Mouse (Mus musculus) left cerebral cortex, adult 11 months (tissue): ENCODE measurements around the gene Dhdh.
"Not testable (repeated sequence)": the region's sequence is repeated elsewhere in the genome, so short reads cannot be mapped to it uniquely, and the experiment has no call there.

Source experiments
- DNase-seq: peaks from one replicate; pipeline ENCODE4 v3.0.0; 2022; ENCODE audit warnings: low spot score

Gene Dhdh

DNA sequence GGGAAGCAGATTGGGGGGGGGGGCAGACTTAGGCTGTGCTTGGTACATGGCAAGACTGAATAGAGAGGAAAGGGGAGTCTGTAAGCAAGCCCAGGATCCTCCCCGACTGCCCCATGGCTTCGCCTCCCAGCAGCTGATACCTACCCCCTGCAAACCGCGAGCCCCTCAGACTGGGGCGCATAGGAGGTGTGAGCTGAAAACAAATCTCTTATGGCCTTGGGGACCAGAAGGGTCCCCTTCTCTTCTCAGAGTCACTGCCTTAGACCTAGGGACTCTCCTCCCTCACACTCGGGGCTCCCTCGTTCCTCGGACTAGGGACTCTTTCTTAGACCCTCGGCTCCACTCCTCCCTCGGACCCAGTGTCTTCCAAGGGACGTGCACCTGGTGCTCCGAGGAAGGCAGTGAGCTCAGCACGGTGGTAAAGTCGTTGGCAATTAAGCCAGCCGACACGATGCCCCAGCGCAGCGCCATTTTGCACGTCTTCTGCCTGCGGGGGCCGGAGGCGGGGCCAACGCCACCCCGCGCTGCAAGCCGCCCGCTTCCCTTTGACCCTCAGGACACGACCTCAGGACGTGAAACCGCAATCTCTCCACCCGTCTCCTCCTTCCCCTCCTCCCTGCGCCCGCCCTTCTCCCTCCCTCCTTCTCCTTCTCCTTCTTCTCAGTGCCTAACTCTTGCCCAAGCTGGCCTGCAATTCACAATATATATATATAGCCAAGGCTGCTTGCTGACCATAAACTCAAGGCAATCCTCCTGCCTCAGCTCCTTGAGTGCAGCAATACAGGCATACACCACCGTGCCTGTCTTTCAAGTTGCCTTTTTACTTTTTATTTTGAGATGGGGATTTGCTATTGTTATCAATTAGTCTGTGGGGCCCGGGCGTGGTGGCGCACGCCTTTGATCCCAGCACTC, at the start of gene Dhdh:
Dhdh (minus strand) TSS at position 513 of the 912 bp plus-strand sequence.
- DNase-seq, result no peak

DNA sequence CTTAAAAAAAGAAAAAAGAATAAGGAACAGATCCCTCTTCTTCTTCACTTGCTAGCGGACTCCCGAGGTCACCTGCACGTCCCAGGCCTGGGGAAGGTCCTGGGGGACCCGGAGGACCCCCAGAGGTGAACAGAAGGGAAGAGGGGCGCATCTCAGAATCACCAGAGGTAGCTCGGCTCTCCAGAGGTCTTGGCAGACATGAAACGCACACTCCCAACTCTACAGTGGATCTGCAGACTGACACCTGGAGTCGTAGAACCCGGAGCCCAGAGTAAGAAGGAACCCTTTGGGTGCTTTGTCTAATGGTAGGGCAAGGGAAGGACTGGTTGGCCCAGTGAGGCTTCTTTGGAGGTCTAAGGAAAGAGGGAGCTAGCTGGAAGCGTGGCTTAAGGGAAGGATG, 49.0 kb upstream of the Dhdh start:
- no peak for DNase-seq

DNA sequence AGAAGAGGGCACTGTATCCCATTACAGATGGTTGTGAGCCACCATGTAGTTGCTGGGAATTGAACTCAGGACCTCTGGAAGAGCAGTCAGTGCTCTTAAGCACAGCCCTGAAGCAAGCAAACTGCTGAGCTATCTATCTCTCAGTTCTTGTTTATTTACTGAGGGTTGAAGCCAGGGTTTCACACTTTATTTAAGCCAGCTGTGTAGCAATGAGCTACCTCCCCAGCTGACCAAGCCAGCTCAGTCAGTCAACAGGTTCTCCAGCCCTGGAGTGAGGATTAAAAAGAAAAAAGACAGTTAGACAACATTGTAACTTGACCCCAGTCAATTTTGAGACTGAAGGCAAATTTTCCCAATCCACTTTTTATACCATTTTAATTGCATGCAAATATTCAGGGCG, 47.1 kb upstream of the Dhdh start:
- DNase-seq, result no peak

DNA sequence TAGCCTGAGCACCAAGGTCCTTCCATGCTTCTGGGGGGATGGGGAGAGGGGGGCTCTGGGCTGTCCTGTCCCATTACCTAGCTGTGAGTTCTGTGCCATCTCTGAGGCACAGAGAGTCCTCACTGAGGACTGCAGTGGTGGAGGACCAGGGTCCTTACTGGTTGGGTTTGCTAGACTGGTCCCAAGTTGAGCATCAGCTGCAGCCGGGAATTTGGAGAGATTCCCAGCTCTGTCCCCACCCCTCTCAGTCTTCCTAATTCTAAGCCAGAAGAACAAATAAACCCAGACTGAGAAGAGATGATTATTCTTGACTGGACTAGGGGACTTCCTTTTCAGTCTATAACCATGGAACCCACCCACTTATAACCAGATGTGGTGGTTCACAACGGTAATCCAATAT, 42.0 kb upstream of the Dhdh start:
- no peak for DNase-seq

DNA sequence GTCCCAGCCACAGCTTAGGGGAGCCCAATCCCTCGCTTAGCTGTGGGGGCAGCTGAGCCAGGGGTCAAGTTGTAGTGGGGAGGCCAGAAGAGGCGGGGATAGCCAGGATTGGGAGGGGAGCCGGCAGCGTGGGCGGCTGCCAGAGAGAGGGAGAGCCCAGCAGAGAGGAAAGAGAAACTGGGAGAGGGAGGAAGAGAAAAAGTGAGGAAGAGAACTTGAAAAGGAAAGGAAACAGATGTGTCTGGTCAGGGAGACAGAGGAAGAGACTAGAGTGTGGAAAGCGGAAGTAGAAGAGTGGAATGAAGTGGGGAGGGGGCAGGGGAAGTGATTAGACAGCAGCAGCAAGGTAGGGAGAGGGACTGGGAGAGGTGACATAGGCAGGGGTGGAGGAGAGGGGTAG, 40.9 kb upstream of the Dhdh start:
- DNase-seq, result no peak

DNA sequence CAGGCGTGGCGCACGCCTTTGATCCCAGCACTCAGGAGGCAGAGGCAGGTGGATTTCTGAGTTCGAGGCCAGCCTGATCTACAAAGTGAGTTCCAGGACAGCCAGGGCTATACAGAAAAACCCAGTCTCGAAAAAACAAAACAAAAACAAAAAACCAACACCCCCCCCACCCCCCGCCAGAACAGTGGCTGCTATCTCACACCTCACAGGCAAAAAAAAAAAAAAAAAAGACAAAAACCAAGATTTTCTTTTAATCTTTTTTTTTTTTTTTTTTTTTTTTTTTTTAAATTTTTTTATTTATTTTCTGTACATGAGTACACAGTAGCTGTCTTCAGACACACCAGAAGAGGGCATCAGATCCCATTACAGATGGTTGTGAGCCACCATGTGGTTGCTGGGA, 38.6 kb upstream of the Dhdh start:
- DNase-seq, result not testable (repeated sequence)

DNA sequence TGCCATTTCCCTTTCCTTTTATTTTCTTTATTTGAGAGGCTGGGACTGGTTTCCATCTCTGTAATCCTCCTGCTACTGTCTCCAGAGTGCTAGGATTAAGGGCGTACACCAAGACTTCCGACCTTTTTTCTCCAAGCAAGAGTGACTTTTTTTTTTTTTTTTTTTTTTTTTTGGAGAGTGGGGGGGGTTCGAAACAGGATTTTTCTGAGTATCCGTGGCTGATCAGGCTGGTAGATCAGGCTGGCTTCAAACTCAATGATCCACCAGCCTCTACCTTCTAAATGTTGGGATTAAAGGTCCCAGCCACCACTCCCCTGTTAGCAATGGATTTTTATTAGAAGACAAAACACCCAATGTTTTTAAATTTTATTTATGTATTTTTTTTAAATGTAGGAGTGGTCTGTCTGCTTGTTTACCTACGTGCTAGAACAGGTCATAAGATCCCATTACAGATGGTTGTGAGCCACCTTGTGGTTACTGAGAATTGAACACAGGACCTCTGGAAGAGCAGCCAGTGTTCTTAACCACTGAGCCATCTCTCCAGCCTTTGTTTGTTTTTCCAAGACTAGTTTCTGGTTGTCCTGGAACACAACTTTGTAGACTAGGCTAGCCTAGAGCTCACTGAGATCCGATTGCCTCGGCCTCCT, 38.0 kb upstream of the Dhdh start:
- no peak for DNase-seq

DNA sequence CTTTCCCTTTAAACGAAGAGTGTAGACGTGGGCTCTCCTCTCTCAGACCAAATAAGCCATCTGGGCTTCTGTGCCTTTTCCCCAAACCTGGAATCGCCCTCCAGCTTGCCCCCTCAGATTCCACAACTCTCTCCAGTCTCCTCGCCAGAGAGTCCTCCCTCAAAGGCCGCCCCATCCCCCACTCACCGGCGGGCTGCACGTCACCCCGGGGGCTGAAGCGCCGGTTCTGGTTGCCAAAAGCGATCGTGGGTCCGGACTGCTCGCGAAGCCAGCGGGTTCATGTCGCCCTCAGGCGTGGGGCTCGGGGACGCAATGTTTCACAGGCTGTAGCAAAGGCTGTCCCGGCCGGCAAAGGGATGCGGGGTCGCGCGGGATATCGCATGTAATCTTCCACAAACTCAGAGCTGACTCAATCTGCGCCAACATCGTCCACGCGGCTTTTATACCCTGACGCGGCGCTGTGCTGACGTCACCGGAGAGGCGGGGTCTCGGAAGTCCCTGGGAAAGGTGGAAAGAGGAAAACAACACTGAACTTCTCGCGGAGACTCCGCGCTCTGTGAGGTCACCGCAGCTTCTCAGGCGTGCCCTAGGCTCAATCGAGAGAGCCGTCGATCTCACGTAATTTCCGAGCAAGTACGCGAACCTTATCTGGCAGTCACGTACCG, 37.3 kb upstream of the Dhdh start, which contains the start of the genes Ppp1r15a and Plekha4:
Ppp1r15a (minus strand) TSS at position 460 of the 665 bp plus-strand sequence.
Plekha4 (plus strand) TSS at position 522 of the 665 bp plus-strand sequence.
- DNase-seq, result peak; percentile 86

DNA sequence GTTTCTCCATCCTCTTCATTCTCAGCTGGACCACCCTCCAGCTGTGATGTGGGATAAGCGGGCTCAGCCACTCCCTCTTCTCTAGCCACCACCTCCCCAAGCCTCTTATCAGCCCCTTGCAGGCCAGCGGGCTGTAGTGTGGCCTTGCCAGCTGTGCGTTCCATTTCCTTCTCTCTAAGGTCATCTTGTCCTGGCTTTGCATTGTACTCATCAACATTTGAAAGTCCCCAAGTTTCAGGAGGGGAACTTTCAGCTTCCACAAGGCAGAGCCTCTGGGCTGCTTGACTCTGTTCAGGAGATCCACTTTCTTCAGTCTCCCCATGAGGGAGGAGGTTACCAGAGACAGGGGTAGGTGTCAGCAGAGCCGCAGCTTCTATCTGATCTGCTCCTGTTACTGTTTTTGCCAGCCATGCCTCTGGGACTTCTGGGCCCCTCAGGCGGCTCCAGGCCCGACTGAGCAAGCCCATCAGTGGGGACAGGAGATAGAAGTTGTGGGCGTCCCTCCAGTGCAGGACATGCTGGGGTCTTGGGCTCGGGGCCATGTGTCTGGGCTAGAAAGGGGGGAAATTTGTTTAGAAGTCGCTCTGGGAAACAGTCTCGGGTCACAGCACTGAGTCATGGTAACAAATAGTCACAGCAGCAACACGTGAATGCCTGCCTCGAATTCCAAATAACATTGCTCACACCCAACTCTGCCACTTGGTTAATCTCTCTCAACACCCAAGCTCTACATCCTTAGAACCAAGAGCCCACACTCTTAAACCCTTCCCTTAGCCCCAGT, 36.4 kb upstream of the Dhdh start:
- DNase-seq, result no peak

DNA sequence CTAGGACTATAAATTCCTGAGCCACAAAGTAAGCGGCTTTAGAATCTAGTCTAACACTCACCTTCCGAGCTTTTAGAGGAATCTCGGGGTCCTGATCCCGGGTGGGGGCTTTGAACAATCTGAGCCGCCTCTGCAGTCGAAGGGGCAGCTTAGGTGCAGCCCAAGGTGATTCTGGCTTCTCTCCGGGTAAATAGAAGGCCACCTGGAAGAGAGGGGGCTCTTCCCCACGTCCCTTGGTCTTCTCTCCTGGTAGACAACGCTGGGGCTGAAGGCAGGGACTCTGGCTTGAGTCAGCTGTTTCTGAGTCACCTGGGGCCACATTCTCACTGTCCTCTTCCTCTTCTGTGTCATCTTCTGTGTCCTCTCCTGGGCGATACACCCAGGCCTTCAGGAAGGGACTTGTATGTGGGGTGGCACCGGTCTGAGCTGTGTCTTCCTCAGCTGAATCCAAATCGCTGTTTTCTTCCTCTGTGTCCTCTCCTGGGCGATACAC, 35.1 kb upstream of the Dhdh start:
- no peak for DNase-seq

DNA sequence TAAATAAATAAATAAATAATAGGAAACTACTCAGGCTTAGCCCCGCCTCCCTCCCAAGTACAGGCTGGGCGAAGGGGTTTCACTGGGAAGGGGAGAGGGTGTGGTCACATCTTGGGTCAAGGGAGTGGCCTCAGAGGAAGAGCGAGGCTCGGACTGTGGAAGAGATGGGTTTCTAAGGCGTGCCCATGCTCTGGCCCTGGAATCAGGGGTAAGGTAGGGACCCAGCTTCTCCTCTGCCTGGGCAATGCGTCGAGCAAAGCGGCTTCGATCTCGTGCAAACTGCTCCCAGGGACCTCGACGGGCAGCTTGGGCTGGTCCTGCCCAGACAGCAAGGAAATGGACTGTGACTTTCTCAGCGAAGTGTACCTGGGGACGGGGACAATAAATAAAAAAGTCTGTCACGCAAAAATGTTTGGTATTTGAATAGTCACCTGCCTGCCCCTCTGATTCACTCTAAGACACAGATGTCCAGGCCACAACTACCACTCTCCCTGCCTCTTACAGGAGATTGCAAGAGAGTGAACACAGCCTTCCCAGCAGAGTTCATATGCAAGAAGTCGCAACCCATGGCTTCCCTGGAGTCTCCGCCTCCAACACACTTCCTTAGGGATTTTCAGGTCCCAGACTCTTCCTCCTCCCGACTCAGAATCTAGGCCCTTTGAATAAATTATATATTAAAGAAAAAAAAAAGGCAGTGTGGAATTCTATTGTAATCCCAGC, 34.5 kb upstream of the Dhdh start:
- DNase-seq, result no peak

DNA sequence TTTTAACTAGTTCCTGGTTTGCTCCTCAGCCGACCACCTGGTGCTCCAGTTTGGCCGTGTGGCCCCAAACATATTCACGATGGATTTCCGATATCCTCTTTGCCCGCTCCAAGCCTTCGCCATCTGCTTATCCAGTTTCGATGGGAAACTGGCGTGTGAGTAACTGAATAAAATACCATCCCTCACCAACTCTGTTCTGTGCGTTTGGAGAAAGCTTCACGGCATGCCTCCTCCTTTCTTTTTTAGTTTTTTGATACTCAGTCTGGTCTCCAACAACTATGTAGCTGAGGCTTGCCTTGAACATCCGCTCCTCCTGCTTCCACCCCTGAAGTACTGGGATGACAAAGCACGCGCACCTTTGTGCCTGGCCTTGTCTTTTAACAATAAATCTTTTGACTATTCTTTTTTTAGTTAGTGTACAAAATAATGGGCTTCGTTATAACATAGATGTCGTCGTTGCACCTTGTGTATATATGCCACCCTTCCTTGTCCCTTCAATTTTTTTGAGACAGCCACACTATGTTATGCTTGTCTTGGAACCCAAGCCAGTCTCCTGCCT, 33.7 kb upstream of the Dhdh start:
- no peak for DNase-seq

DNA sequence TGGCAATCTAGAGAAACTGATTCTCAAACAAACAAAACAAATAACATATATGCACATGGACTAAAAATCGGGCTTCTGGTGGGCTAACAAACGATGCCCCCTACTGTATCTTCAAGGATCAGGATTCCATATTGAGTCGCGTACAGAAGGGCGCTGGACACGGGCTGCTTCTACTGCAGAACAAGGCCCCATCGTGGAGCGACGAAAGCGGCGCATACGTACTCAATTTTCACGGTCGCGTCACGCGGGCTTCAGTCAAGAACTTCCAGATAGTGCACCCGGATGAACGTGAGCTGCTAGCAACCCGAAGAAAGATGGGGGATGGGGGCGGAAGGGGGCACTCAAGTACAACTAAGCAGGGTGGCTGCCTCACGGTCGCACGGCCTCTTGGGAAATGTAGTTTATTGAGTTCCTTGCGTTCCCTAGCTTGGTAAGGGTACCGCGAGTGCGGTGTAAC, 33.2 kb upstream of the Dhdh start:
- peak; percentile 86 for DNase-seq

DNA sequence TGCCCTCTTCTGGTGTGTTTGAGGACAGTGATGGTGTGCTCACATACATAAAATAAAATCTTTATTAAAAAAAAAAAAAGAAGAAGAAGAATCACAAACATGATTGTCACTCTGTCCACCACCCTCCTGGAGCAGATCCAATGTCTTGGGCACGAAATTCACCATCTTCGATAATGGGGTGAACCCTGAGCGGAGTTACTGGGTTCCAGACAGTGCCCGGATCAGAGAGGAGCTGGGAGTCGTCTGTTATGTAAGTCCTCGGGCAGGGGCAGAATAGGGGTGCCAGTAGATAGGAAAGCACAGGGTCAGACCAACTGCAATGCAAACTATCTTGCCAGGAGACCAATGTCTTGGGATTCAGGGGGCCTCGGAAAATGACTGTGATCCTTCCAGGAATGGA, 32.0 kb upstream of the Dhdh start:
- DNase-seq, result no peak

DNA sequence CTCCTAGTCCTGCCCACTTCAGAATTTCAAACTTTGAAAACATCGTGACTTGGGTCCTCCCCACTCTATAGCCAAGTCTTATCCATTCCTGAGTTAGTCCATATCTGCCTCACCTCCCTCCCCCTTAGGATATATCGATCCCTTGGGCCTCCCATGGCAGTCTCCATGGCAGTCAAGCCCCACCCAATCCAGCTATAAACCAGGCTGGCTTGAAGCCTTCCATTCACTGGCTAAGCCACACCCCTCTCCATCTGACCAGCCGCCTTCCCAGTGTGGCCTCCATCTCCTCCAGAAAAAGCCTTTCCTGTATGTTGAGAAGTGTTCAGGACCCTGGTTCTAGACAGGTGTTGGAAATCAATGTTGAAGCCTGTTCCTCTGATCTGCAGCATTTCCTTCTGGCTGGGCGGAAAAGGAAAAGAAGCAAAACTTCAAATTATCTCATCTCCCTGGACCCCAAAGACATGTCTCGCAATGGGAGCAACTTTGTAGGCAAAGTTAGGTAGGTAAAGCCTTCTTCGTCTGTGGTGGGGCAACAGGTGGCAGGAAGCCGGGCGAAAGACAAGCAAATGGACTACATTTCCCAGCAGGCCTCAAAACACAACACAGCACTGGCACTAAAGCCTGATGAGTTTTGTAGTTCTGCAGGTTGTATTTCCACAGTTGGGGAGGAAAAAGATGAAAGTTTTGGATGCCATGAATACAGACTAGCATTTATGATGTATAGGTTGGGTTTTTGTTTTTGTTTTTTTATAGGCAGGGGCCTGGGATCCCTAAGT, 30.9 kb upstream of the Dhdh start:
- no peak for DNase-seq

DNA sequence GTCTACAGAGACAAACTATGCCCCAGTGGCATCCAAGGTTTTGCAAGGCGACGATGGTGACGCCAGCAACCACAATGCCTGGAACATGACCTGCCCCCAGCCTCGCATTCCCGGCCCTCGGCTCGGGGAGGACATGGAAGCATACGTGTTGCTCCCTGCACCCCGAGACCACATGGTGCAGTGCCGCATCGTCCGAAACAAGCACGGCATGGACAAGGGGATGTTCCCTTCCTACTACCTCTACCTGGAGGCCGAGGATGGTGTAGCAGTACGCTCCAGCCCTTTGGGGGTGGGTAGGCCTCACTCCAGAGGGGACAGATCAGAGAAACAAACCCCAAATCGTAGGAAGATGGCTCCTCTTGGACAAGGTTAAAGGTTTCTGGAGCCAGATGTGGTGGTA, 30.0 kb upstream of the Dhdh start:
- no peak for DNase-seq

DNA sequence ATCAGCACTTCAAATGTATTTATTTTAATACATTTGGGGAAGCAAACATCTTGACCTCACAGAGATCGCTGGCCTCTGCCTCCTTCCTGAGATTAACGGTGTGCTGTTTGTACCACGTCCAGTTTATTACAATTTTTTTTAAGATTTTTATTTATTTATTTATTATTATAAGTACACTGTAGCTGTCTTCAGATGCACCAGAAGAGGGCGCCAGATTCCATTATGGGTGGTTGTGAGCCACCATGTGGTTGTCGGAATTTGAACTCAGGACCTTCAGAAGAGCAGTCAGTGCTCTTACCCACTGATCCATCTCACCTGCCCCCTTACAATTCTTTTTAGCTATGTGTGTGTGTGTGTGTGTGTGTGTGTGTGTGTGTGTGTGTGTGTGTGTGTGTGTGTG, 28.2 kb upstream of the Dhdh start:
- DNase-seq, result not testable (repeated sequence)

DNA sequence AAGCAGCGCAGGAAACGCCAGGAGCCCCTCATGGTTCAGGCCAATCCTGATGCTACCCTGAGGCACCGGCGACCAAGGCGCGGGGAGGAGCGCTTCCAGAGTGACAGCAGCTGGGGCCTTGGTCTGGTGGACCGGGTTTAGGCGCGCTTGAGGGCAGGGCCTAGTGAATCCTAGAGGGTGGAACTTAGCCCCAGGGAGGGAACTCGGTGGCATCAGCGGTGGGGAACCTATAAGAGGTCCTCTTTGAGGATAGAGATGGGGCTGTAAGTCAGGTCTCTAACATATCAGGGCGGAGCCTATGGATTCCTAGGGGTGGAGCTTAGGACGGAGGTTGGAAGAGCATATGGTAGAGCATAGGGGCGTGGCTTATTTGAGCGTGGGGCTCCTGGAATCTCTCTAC, 26.8 kb upstream of the Dhdh start:
- no peak for DNase-seq

DNA sequence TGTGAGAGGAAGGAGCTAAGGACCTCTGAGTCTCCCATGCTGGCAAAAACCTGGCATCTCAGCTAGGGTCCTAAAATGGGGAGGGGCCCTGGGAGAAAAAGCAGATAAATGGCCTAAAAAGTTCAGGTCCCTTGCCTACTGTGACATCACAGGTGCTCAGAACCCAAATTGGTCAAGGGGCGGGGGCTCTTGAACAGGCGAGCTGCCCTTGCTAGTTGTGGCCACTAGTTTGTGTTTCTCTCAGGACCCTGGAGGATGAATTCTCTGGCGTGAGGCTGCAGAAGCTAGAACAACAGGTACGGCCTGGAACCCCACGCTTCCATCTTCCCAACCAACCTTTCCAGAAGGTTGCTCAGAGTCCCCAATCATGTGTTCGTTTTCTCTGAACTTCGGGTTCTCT, 25.8 kb upstream of the Dhdh start:
- DNase-seq, result no peak
